Mouse (Mus musculus) heart, adult 2 months (tissue): Measurements from ENCODE around the gene Napa.

Experiments used
- CTCF ChIP-seq: fragments of 200-600 bp; IDR thresholded peaks from 2 replicates; pipeline ENCODE4 v1.8.1; 2022; ENCODE audit warnings: antibody characterized with exemption, mild to moderate bottlenecking, moderate library complexity
- EP300 ChIP-seq: fragments of 200-500 bp; IDR thresholded peaks from 2 replicates; pipeline ENCODE4 v1.6.1; 2011; ENCODE audit warnings: low read depth, low read length, control low read depth; ENCODE audit not compliant: insufficient read depth
- POLR2A ChIP-seq: fragments of 200-500 bp; IDR thresholded peaks from 2 replicates; pipeline ENCODE4 v1.6.1; 2011; ENCODE audit warnings: mild to moderate bottlenecking, low read depth, low read length, control low read depth; ENCODE audit not compliant: insufficient read depth

GRCm38 (mm10) chr7:16108886-16109542 lies 10.8 kb downstream of the Napa start:
- no peak for TF ChIP-seq CTCF
- TF ChIP-seq POLR2A, result no peak
- TF ChIP-seq EP300, result no peak
